Mouse (Mus musculus) splenic B cell, adult 2 months (primary cell): ENCODE data around the gene Rock2.
A peak's percentile ranks its signal among the peaks of the same experiment; 100 is the strongest.

ENCODE experiments used
- DNase-seq: peaks from one replicate; pipeline ENCODE4 v3.0.0-alpha.2; 2011; ENCODE audit warnings: low read depth, low spot score
- H3K27me3 ChIP-seq: 2 replicates; pipeline ENCODE4 v1.6.1; 2012; ENCODE audit warnings: mild to moderate bottlenecking, low read length, moderate library complexity, mixed read lengths; ENCODE audit not compliant: control insufficient read depth, poor library complexity, insufficient read depth, severe bottlenecking
- H3K36me3 ChIP-seq: 2 replicates; pipeline ENCODE4 v1.6.1; 2012; ENCODE audit warnings: mild to moderate bottlenecking, low read length, moderate library complexity, mixed read lengths; ENCODE audit not compliant: control insufficient read depth, poor library complexity, insufficient read depth, severe bottlenecking

Rock2 gene

GRCm38 (mm10) chr12:16903949-16904635 is 9.4 kb downstream of the Rock2 start:
- no peaks in the 10 kb centered on the region for H3K36me3 ChIP-seq
- peak; percentile 8 for DNase-seq
- no peaks in the 10 kb centered on the region for H3K27me3 ChIP-seq

- no peaks in the 10 kb centered on the region for H3K36me3 ChIP-seq
- DNase-seq, result no peak
- no peaks in the 10 kb centered on the region for H3K27me3 ChIP-seq
Observed at GRCm38 (mm10) chr12:16907282-16907846, 12.7 kb downstream of the Rock2 start.

- Histone ChIP-seq H3K27me3 (no peaks in the 10 kb centered on the region), H3K36me3 (no peaks in the 10 kb centered on the region)
- peak; percentile 29 for DNase-seq
Observed at GRCm38 (mm10) chr12:16907953-16908648, 13.4 kb downstream of the Rock2 start.

- Histone ChIP-seq H3K27me3 (no peaks in the 10 kb centered on the region), H3K36me3 (no peaks in the 10 kb centered on the region)
- DNase-seq, result no peak
Observed at GRCm38 (mm10) chr12:16911524-16911923, 16.8 kb downstream of the Rock2 start.

GRCm38 (mm10) chr12:16912600-16912999 is 17.9 kb downstream of the Rock2 start:
- H3K27me3 ChIP-seq, result no peaks in the 10 kb centered on the region
- no peak for DNase-seq
- no peaks in the 10 kb centered on the region for H3K36me3 ChIP-seq

- no peaks in the 10 kb centered on the region for H3K36me3 ChIP-seq
- H3K27me3 ChIP-seq, result no peaks in the 10 kb centered on the region
- no peak for DNase-seq
Observed at GRCm38 (mm10) chr12:16920186-16920860, 25.6 kb downstream of the Rock2 start.

- no peak for DNase-seq
Observed at GRCm38 (mm10) chr12:16927889-16928288, 33.2 kb downstream of the Rock2 start.

GRCm38 (mm10) chr12:16934423-16934822 is 39.7 kb downstream of the Rock2 start:
- DNase-seq, result no peak
- Histone ChIP-seq H3K36me3 (no peaks in the 10 kb centered on the region), H3K27me3 (no peaks in the 10 kb centered on the region)

More at GRCm38 (mm10) chr12:16927889-16928288, 33.2 kb downstream of the Rock2 start:
- no peaks in the 10 kb centered on the region for H3K27me3 ChIP-seq
- no peaks in the 10 kb centered on the region for H3K36me3 ChIP-seq

GRCm38 (mm10) chr12:16941976-16942375 is 47.3 kb downstream of the Rock2 start:
- Histone ChIP-seq H3K27me3 (no peaks in the 10 kb centered on the region), H3K36me3 (0 out of 2 replicates have a peak, but pooled peaks cover 4% of the 10 kb centered on the region)
- no peak for DNase-seq

GRCm38 (mm10) chr12:16948239-16948638 is 53.5 kb downstream of the Rock2 start:
- DNase-seq, result no peak
- H3K36me3 ChIP-seq, result peaks cover 4% of the 10 kb centered on the region; the same call in 1 of the 2 replicates

GRCm38 (mm10) chr12:16958851-16959250 is 64.2 kb downstream of the Rock2 start:
- peak; percentile 54 for DNase-seq
- H3K36me3 ChIP-seq, result peaks cover 22% of the 10 kb centered on the region
- no peaks in the 10 kb centered on the region for H3K27me3 ChIP-seq

More at GRCm38 (mm10) chr12:16948239-16948638, 53.5 kb downstream of the Rock2 start:
- no peaks in the 10 kb centered on the region for H3K27me3 ChIP-seq

GRCm38 (mm10) chr12:16963354-16963753 is 68.7 kb downstream of the Rock2 start:
- Histone ChIP-seq H3K27me3 (no peaks in the 10 kb centered on the region), H3K36me3 (peaks cover 15% of the 10 kb centered on the region)
- DNase-seq, result peak; percentile 62

- H3K36me3 ChIP-seq, result peaks cover 8% of the 10 kb centered on the region
- DNase-seq, result no peak
- H3K27me3 ChIP-seq, result no peaks in the 10 kb centered on the region
Observed at GRCm38 (mm10) chr12:16966811-16967210, 72.1 kb downstream of the Rock2 start.

GRCm38 (mm10) chr12:16977120-16977519 is 82.4 kb downstream of the Rock2 start:
- no peak for DNase-seq
- Histone ChIP-seq H3K36me3 (peaks cover 12% of the 10 kb centered on the region), H3K27me3 (no peaks in the 10 kb centered on the region)

GRCm38 (mm10) chr12:16985778-16986177 is 91.1 kb downstream of the Rock2 start:
- peaks cover 4% of the 10 kb centered on the region; the same call in 1 of the 2 replicates for H3K36me3 ChIP-seq
- DNase-seq, result peak; percentile 29
- H3K27me3 ChIP-seq, result no peaks in the 10 kb centered on the region
